8 mouse cellular contexts compared by ENCODE assay signal in the genomic region with DNA sequence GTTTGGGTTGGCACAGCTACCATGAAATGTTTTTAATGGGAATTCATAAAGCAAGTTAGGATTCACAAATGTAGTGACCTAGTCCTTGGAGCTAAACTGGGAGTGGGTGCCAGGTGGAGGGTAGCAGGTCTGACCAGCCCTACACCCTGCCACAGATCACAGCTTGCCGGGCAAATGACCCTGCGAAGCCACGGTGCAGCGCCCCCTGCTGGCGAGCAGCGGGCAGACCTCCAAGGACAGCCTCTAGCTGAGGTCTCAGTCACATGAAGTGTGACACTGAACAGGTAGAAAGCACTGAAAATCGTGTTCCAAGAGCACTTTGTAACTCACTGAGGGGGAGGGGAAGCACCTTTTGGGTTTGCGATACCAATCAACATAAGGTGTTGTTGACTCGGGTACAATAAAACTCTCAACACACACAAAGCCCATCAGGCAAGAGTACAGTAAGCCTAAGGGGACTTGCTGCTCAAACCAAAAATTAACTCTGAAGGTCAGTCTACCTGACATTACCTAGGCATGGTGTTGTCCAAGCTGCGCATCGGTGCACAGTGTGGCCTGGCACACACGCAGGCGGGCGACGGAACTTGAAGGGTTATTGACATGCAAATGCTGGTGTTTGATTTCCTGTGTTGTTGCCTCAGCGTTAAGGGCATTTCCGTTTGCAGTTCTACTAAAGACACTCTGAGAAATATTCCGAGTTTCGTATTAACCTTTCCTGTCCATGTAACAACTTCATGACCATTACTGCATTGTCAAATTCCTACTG.
DNase-seq lines count a peak whose midpoint lies in the region; ATAC-seq and TF ChIP-seq lines count a peak whose summit lies in the region.

No protein-coding gene starts in this region.

- no peaks in the 10 kb centered on the region for H3K9me3 ChIP-seq in ES-Bruce4 (replicated peaks; ENCODE audit: control insufficient read depth, insufficient read depth, low read length, poor library complexity, severe bottlenecking)
- H3K9me3 ChIP-seq in heart, postnatal 0 days (replicated peaks; ENCODE audit: control insufficient read depth, low read length), result no peaks in the 10 kb centered on the region

- DNase-seq in kidney, adult 8-10 months, result peak; percentile 20 to 31
- DNase-seq in kidney, adult 11 months, result no peak
- peak; percentile 35 to 64 for DNase-seq in adrenal gland, adult 18-20 months (ENCODE audit: low spot score in 2 of 2)
- no peak for DNase-seq in heart, postnatal 0 days (ENCODE audit: low spot score)
- no peak for DNase-seq in Muller cell, postnatal 12 days (ENCODE audit: inconsistent ontology term)
- no peak for DNase-seq in left cerebral cortex, adult 18-20 months (ENCODE audit: low spot score in 2 of 2)

- H3K27me3 ChIP-seq in ES-Bruce4 (ENCODE audit: control insufficient read depth, insufficient read depth, low read length, poor library complexity, severe bottlenecking), result no peaks in the 10 kb centered on the region
- H3K27me3 ChIP-seq in heart, postnatal 0 days (ENCODE audit: control insufficient read depth, insufficient read depth, low read length), result no peaks in the 10 kb centered on the region

- TF ChIP-seq POLR2A in ES-Bruce4 (IDR thresholded peaks at IDR 0.05; ENCODE audit: insufficient read depth, low read length), result no peak

- no peak for ATAC-seq in heart, postnatal 0 days (ENCODE audit: insufficient read depth, low read depth)
- 0 out of 2 replicates have a peak, but pooled peaks have one; percentile 55 for ATAC-seq in megakaryocyte progenitor cell, adult 5-6 weeks (replicated peaks; ENCODE audit: poor library complexity)

- TF ChIP-seq EP300 in ES-Bruce4 (IDR thresholded peaks at IDR 0.05; ENCODE audit: insufficient read depth, low read depth, low read length), result no peak
- no peak for TF ChIP-seq EP300 in heart, postnatal 0 days (IDR thresholded peaks at IDR 0.05; ENCODE audit: low read depth)

- H3K4me3 ChIP-seq in ES-Bruce4 (ENCODE audit: low read depth, low read length), result no peak overlapping the region
- no peak overlapping the region for H3K4me3 ChIP-seq in heart, postnatal 0 days (ENCODE audit: low read depth, low read length)

- H3K9ac ChIP-seq in ES-Bruce4 (ENCODE audit: low read depth, poor library complexity, severe bottlenecking), result no peak overlapping the region
- no peak overlapping the region for H3K9ac ChIP-seq in heart, postnatal 0 days (replicated peaks; ENCODE audit: low read depth, low read length)

- peak; percentile 84 for TF ChIP-seq CTCF in ES-Bruce4 (IDR thresholded peaks at IDR 0.05; ENCODE audit: low read depth, low read length)
- TF ChIP-seq CTCF in heart, postnatal 0 days (IDR thresholded peaks at IDR 0.05; ENCODE audit: low read depth), result peak; percentile 62

- no peak overlapping the region for H3K4me2 ChIP-seq in heart, postnatal 0 days (ENCODE audit: low read depth, low read length)

- 69% methylated on average over 19 of the region's 19 CpGs for WGBS in heart, postnatal 0 days

- H3K27ac ChIP-seq in ES-Bruce4 (ENCODE audit: insufficient read depth, low read length), result no peak overlapping the region
- no peak overlapping the region for H3K27ac ChIP-seq in heart, postnatal 0 days (ENCODE audit: low read depth)

- peaks cover 11% of the 10 kb centered on the region for H3K36me3 ChIP-seq in ES-Bruce4 (ENCODE audit: control insufficient read depth, insufficient read depth, low read length, poor library complexity, severe bottlenecking)
- H3K36me3 ChIP-seq in heart, postnatal 0 days (replicated peaks; ENCODE audit: control insufficient read depth, insufficient read depth, low read length), result peaks cover 33% of the 10 kb centered on the region; the same call in 1 of the 2 replicates

- no peaks in the 10 kb centered on the region for H3K4me1 ChIP-seq in ES-Bruce4 (ENCODE audit: control insufficient read depth, insufficient read depth, low read length)
- H3K4me1 ChIP-seq in heart, postnatal 0 days (ENCODE audit: control insufficient read depth, insufficient read depth), result no peaks in the 10 kb centered on the region

Comparison
In these comparisons a context has a peak if more than half of its experiments do, and no peak if none do; other contexts are left out.
1. DNase-seq: peak in kidney, adult 8-10 months (2 of 2) and adrenal gland, adult 18-20 months (2 of 2); none in kidney, adult 11 months (single experiment), heart, postnatal 0 days (single experiment), Muller cell, postnatal 12 days (single experiment) and left cerebral cortex, adult 18-20 months (0 of 2).